Mouse (Mus musculus) stomach, adult 2 months (tissue): ENCODE measurements around the gene Gm21970. TPM values are rescaled to one million over a fixed set of nuclear protein-coding genes. Genes with fewer than 3 reads are reported as not detected.

Source experiments
- polyA plus RNA-seq: library from polyadenylated mRNA; depleted of rRNA; stranded (reverse); fragments of >200 nt; gene quantifications from 2 replicates; pipeline ENCODE4 v1.2.3, GENCODE M21; 2012; rRNA removed

The Gm21970 gene
- not detected in 2 replicates for polyA plus RNA-seq

GRCm38 (mm10) chr16:91391421-91391820 lies at the start of gene Gm21970:
TSS of gene Gm21970 (plus strand) at chr16:91391721.

GRCm38 (mm10) chr16:91372577-91373472 lies 18.7 kb upstream of the Gm21970 start, which contains the start of gene Ifnar2:
TSS of gene Ifnar2 (plus strand) at chr16:91372783.

GRCm38 (mm10) chr16:91405640-91406584 lies 14.4 kb downstream of the Gm21970 start, which contains the start of gene Il10rb:
TSS of gene Il10rb (plus strand) at chr16:91406164.

Other genes starting within 250 kb of the Gm21970 start
- not detected in 2 replicates for gene Olig2, start 166.3 kb upstream of the Gm21970 start, polyA plus RNA-seq
- 0.03 and 0.06 TPM in 2 replicates for gene Olig1, start 121.9 kb upstream of the Gm21970 start, polyA plus RNA-seq
- 12.6 and 21.5 TPM in 2 replicates for gene Ifnar2, start 18.9 kb upstream of the Gm21970 start, polyA plus RNA-seq
- 12.6 and 13.5 TPM in 2 replicates for gene Il10rb, start 14.4 kb downstream of the Gm21970 start, polyA plus RNA-seq
- gene Ifnar1, start 93.5 kb downstream of the Gm21970 start, polyA plus RNA-seq: 3.4 and 4.3 TPM in 2 replicates
- gene Ifngr2, start 155.4 kb downstream of the Gm21970 start, polyA plus RNA-seq: 16.2 and 54.5 TPM in 2 replicates
- gene Tmem50b, start 206.1 kb downstream of the Gm21970 start, polyA plus RNA-seq: 16.5 and 17.5 TPM in 2 replicates
- gene Dnajc28, start 227.3 kb downstream of the Gm21970 start, polyA plus RNA-seq: 0.09 and 0.14 TPM in 2 replicates